Mouse (Mus musculus) liver, embryonic 11.5 days (tissue): ENCODE results near the gene Ak8. TPM values are rescaled to one million over a fixed set of nuclear protein-coding genes. Genes with fewer than 3 reads are reported as not detected.

ENCODE experiments used
- ATAC-seq: fragments of 200-750 bp; cut with Nextera tagmentation; replicated peaks from 2 replicates; pipeline ENCODE4 v1.8.0; 2017; ENCODE audit warnings: moderate number of reproducible peaks, mild to moderate bottlenecking, moderate TSS enrichment, moderate library complexity; ENCODE audit not compliant: low FRiP score
- DNase-seq: peaks from one replicate; pipeline ENCODE4 v3.0.0-alpha.2; 2017; ENCODE audit warnings: low spot score
- H3K27ac ChIP-seq: fragments of 300-500 bp; sonication (generic); 2 replicates; pipeline ENCODE4 v1.5.1; 2014; ENCODE audit warnings: mild to moderate bottlenecking, low read depth, low read length, control low read depth
- H3K27me3 ChIP-seq: fragments of 300-500 bp; sonication (generic); replicated peaks from 2 replicates; pipeline ENCODE4 v1.6.1; 2014; ENCODE audit warnings: low read length, mixed read lengths; ENCODE audit not compliant: control insufficient read depth, insufficient read depth
- H3K36me3 ChIP-seq: fragments of 300-500 bp; sonication (generic); 2 replicates; pipeline ENCODE4 v1.6.1; 2014; ENCODE audit warnings: mild to moderate bottlenecking, low read length, moderate library complexity, mixed read lengths; ENCODE audit not compliant: control insufficient read depth, insufficient read depth
- H3K4me1 ChIP-seq: fragments of 300-500 bp; sonication (generic); replicated peaks from 2 replicates; pipeline ENCODE4 v1.6.1; 2014; ENCODE audit warnings: low read length, mixed read lengths; ENCODE audit not compliant: control insufficient read depth, insufficient read depth
- H3K4me2 ChIP-seq: fragments of 300-500 bp; sonication (generic); 2 replicates; pipeline ENCODE4 v1.6.1; 2014; ENCODE audit warnings: mild to moderate bottlenecking, control low read depth, moderate library complexity
- H3K4me3 ChIP-seq: fragments of 300-500 bp; sonication (generic); 2 replicates; pipeline ENCODE4 v1.5.1; 2014; ENCODE audit warnings: low read depth, low read length, control low read depth
- H3K9ac ChIP-seq: fragments of 300-500 bp; sonication (generic); 2 replicates; pipeline ENCODE4 v1.6.1; 2014; ENCODE audit warnings: low read depth, low read length, control low read depth
- H3K9me3 ChIP-seq: fragments of 300-500 bp; sonication (generic); 2 replicates; pipeline ENCODE4 v1.6.1; 2016; ENCODE audit warnings: low read length, inconsistent platforms, mixed read lengths; ENCODE audit not compliant: control insufficient read depth
- WGBS: fragments of 180-500 bp; shearing (Covaris S2); extraction: QIAGEN DNeasy Blood & Tissue Kit; methylation state at CpG from one replicate; pipeline ENCODE4 v1.1.7; 2014; 5-methylcytosine and 5-hydroxymethylcytosine counted together
- polyA plus RNA-seq: library from polyadenylated mRNA; unstranded; fragments of >200 nt; fragmentation: Nextera tagmentation; extraction: Ambion mirVana; gene quantifications from 2 replicates; pipeline ENCODE4 v1.2.1, GENCODE M21; 2014

Gene Ak8
- polyA plus RNA-seq, 1 experiment from 2014 or later: 0.69 TPM

DNA sequence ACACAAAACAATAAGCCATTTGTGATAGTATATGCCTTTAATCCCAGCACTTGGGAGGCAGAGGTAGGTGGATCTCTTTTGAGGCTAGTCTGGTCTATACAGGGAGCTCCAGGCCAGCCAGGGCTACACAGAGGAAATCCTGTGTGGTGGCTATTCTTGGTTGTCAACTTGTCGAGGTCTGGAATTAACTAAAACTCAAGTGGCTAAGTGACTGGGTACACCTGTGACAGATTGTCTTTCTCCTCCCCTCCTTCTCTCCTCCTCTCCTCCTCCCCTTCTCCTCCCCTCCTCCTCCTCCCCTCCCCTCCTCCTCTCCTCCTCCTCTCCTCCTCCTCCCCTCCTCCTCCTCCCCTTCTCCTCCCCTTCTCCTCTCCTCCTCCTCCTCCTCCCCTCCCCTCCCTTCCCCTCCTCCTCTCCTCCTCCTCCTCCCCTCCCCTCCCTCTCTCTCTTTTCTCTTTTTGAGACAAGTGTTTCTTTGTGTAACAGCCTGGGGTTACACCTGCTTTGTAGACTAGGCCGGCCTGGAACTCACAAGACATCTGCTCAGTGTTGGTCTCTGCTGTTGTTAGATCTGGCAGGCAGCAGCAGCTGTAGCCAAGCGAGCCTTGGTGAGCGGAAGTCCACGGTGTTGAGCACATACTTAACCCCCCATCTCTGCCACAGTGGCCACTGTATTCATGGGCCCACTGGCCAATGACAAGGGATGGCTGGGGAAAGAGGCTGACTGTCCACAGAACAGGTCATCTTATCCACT is 110.5 kb downstream of the Ak8 start:
- WGBS: 58% methylated on average over 5 of the region's 5 CpGs
- DNase-seq: no peak
- no peaks in the 10 kb centered on the region for H3K4me1 ChIP-seq
- H3K27me3 ChIP-seq: no peaks in the 10 kb centered on the region
- no peak overlapping the region for H3K4me2 ChIP-seq
- H3K27ac ChIP-seq: no peak overlapping the region
- no peak overlapping the region for H3K4me3 ChIP-seq
- H3K36me3 ChIP-seq: no peaks in the 10 kb centered on the region
- H3K9me3 ChIP-seq: no peaks in the 10 kb centered on the region
- no peak overlapping the region for H3K9ac ChIP-seq
- ATAC-seq: no peak

DNA sequence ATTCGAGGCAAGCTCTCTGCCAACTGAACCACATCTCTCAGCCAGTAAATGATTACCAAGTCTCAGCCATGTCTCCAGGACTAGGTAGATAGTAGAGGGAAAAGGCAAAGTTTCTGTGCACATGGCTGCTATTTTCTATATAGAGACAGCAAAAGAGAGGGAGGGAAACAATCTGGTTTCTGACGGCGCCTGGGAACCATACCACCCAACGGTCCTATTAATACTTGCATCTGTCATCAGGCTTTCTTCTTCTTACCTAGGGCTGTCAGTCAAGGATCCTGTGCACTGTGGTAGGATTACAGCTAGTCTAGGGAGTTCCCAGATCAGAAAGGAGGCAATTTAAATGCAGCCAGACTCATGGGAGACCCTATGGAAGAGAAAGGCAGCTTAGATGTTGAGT is 118.9 kb downstream of the Ak8 start:
- no peak overlapping the region for H3K4me3 ChIP-seq
- H3K36me3 ChIP-seq: peaks cover 3% of the 10 kb centered on the region; the same call in 1 of the 2 replicates
- H3K9ac ChIP-seq: no peak overlapping the region
- H3K27me3 ChIP-seq: no peaks in the 10 kb centered on the region
- H3K9me3 ChIP-seq: no peaks in the 10 kb centered on the region
- no peak for DNase-seq
- no peak for ATAC-seq
- H3K4me1 ChIP-seq: no peaks in the 10 kb centered on the region
- WGBS: 68% methylated on average over 4 of the region's 4 CpGs
- H3K27ac ChIP-seq: no peak overlapping the region
- H3K4me2 ChIP-seq: no peak overlapping the region

DNA sequence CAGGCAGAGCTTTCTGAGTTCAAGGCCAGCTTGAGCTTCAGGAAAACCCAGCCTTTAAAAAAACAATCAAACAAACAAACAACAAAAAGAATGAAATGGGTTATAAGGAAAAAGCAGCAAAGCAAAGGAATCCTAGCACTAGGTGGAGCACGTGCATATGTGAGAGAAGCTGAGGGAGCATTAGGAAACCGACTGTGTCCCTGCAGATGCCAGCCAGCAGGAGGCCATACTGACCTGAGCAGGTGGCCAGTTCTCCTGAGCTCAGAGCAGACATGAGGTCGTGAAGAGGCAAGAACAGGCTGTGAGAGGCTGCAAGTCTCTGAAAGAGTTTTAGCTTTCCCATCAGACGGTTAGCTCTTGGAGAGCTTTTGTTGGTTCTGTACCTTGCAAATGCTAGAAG is 129.3 kb downstream of the Ak8 start:
- H3K4me2 ChIP-seq: no peak overlapping the region
- WGBS: 58% methylated on average over 4 of the region's 4 CpGs
- no peak for ATAC-seq
- H3K9ac ChIP-seq: no peak overlapping the region
- H3K27me3 ChIP-seq: no peaks in the 10 kb centered on the region
- H3K4me3 ChIP-seq: no peak overlapping the region
- H3K36me3 ChIP-seq: peaks cover 51% of the 10 kb centered on the region
- DNase-seq: no peak
- H3K4me1 ChIP-seq: no peaks in the 10 kb centered on the region
- H3K27ac ChIP-seq: no peak overlapping the region
- no peaks in the 10 kb centered on the region for H3K9me3 ChIP-seq

DNA sequence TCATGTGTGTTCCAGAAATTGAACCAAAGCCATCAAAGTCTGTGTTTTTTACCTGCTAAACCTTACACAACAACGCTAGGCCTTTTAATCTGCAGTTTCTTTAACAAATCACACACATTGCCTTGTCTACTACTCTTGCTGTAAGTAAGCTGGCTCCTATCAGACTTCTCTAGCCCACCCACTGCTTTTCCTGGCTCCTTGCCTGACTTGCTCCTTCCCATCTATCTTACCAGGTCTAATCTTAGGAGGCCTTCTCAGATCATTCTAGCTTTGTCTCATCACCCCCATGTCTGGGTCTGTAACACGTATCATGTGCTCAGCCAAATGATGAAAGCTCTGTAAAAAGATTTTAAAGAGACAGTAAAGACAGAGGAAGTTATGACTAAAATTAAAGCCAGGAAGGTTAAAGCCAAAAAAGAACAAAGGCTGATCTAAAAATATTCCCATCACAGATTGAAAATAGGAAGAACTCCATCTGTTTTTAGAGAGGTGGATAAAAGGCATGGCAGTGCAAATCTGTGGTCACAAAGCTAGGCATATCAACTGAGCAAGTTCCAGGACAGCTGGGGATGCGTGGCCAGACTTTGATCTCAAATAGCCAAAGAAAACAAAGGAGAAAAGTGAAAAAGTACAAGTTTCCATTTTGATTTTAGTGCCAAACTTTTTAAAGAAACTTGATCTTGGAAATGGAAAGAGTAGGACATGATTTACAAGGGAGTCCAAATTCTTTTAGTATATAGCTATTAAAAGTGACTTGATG is 136.4 kb downstream of the Ak8 start:
- DNase-seq: no peak

DNA sequence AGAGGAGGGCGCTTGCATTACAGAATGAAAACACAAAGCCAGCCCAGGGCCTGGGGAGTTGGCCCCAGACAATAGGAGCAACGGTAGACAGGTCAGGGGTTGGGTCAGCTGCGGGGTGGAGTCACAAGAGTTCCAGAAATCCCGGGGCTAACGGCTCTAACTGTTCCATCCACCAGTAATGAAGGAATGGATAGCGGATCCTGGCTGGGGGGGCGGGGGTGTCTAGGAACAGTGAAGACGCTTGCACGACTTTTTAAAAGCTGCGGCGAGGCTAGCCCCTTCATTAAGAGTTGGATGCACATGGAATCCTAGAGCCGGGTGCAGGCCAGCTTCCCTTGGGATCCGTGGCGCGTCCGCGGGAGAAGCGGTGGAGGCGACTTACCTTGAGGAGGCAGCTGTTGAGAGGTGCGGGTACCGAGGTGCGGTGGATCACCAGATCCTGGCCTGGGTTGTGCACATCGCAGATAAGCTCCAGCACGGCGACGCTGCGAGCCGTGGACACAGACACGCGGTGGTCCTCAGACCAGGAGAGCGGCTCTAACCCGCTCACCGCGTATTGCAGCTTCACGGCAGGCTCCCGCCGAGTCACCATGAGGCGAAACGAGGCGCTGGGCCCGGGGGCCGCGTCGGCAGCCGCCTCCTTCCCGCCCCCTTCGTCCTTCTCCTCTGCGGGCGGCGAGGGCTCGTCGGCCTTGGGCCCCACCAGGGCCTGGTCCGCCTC is 139.7 kb downstream of the Ak8 start:
- Histone ChIP-seq H3K4me2 (peak overlapping the region; percentile 91), H3K4me1 (peaks cover 20% of the 10 kb centered on the region), H3K36me3 (peaks cover 5% of the 10 kb centered on the region), H3K27ac (peak overlapping the region; percentile 85), H3K4me3 (peak overlapping the region; percentile 98), H3K9ac (peak overlapping the region; percentile 95), H3K27me3 (no peaks in the 10 kb centered on the region), H3K9me3 (no peaks in the 10 kb centered on the region)
- ATAC-seq (peak; percentile 61), DNase-seq (no peak)
- WGBS: under 1% methylated on average over 53 of the region's 53 CpGs

More for the DNA sequence above, 136.4 kb downstream of the Ak8 start:
- Histone ChIP-seq H3K4me1 (peaks cover 17% of the 10 kb centered on the region), H3K9me3 (no peaks in the 10 kb centered on the region), H3K9ac (no peak overlapping the region), H3K4me2 (no peak overlapping the region), H3K36me3 (peaks cover 23% of the 10 kb centered on the region), H3K4me3 (no peak overlapping the region), H3K27ac (no peak overlapping the region), H3K27me3 (no peaks in the 10 kb centered on the region)
- WGBS: 77% methylated on average over 3 of the region's 3 CpGs
- no peak for ATAC-seq

DNA sequence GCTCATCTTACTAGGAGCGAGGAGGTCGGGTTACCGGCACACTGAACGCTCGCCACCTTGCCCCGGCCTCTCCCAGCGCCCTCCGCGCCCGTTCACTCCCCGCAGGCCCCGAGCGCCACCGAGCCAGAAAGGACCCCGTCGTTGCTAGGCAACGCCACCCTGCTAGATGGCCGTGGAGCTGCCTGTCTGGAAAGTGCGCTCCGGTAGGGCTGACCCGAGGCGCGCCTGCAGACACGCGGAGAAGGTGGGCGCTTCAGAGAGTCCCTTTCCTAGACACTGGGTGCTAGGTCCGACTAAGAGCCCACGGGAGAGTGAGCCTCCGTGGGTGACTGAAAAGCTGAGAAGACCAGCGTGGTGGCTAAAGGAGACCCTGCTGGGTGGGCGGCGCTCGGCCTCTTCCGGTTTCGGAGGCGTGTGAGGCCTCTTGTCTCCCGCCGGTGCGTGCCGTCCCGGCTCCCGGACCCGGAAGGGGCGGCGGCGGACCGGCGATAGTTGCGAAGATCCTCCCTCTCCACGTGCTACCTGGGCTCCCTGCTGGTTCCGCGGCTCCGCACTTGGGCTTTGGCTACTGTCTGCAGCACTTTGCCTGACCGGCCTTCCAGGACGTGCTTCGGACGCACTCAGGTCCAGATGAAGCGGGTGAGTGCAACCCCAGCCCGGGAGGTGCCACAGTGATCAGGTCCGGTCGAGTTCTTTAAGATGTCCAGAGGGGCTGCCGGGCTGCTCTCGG is 140.4 kb downstream of the Ak8 start, which contains the start of the genes Gtf3c4 and Ddx31:
Gene Gtf3c4 (minus strand): TSS at position 139 of the 730 bp plus-strand sequence.
Gene Ddx31 (plus strand): TSS at position 185 of the 730 bp plus-strand sequence.
- DNase-seq: peak; percentile 95

DNA sequence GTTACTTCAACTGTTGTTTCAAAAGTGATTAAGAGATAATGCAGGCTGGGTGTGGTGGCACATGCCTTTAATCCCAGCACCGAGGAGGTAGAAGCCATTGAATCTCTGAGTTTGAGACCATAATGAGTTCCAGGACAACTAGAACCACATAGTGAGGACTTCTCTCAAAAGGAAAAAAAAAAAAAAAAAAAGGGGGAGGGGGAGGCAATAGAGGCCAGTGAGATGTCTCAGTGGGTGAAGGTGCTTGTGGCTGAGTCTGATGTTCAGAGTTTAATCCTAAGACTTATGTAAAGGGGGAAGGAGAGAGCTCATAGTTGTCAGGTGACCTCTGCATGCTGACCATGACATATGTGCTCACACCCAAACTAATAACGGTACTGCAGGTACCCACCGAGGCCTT is 142.1 kb downstream of the Ak8 start:
- Histone ChIP-seq H3K4me1 (peaks cover 20% of the 10 kb centered on the region), H3K4me2 (peak overlapping the region; percentile 91)
- 68% methylated on average over 3 of the region's 3 CpGs for WGBS

More for the DNA sequence above, 140.4 kb downstream of the Ak8 start, which contains the start of the genes Gtf3c4 and Ddx31:
- Histone ChIP-seq H3K9ac (peak within 1 kb of the TSS; percentile 95), H3K27me3 (no peaks in the 10 kb centered on the region), H3K4me3 (peak within 1 kb of the TSS; percentile 98), H3K9me3 (no peaks in the 10 kb centered on the region), H3K4me2 (peak within 1 kb of the TSS; percentile 91), H3K27ac (peak within 1 kb of the TSS; percentile 85), H3K36me3 (peaks cover 4% of the 10 kb centered on the region; the same call in 1 of the 2 replicates), H3K4me1 (peaks cover 20% of the 10 kb centered on the region)
- under 1% methylated on average over 60 of the region's 63 CpGs for WGBS
- peak; percentile 92 for ATAC-seq

DNA sequence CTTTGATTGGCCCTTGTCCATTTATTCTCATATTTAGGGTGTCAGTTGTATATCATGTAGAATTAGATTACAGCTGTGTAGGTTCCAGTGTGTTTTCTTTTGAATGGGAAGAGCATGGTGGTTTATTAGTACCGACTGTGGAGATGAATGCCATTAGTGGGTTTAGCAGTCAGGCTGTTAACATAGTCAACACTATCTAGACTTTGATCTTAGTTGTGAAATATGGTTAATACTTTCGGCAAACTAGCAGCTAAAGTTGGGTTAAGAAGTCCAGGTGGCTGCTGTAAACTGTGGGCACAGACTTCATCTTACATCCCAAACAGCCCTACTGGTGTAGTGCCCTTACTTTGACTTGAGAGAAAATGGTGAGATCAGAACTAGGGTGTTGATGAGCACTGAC is 148.9 kb downstream of the Ak8 start:
- Histone ChIP-seq H3K4me1 (no peaks in the 10 kb centered on the region), H3K4me2 (no peak overlapping the region), H3K27me3 (no peaks in the 10 kb centered on the region), H3K36me3 (peaks cover 10% of the 10 kb centered on the region), H3K9me3 (no peaks in the 10 kb centered on the region), H3K9ac (no peak overlapping the region), H3K27ac (no peak overlapping the region), H3K4me3 (no peak overlapping the region)
- 88% methylated on average over 2 of the region's 2 CpGs for WGBS
- DNase-seq: no peak
- no peak for ATAC-seq

More for the DNA sequence above, 142.1 kb downstream of the Ak8 start:
- ATAC-seq (no peak), DNase-seq (no peak)
- Histone ChIP-seq H3K36me3 (peaks cover 4% of the 10 kb centered on the region; the same call in 1 of the 2 replicates), H3K4me3 (peak overlapping the region; percentile 98), H3K9ac (no peak overlapping the region), H3K27me3 (no peaks in the 10 kb centered on the region), H3K27ac (no peak overlapping the region), H3K9me3 (no peaks in the 10 kb centered on the region)
